Mouse (Mus musculus): ENCODE data around the gene Sun2. TPM values are rescaled to one million over a fixed set of nuclear protein-coding genes. Genes with fewer than 3 reads are reported as not detected.
A peak's percentile ranks its signal among the peaks of the same experiment; 100 is the strongest.

Gene Sun2
- total RNA-seq, 2 experiments from 2014 or later, result 27.0 to 29.4 TPM

DNA sequence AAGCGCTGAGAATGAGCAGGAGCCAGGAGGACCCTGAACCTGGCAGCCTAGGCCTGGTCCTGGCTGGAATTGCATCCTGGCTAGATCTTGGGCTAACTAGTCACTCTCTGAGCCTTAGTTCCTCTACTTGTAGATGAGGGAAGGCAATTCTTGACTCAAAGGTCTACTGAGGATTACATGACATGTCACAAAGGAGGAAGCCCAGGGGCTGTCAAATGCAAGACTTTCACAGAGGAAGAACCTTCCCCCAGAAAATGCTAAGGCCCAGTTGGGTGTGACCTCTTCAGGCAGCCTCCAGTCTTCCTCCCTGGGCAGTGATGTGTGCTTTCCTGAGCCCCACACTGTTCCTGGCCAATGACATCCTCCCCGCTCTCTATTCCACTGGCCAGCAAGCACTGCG lies 14.8 kb upstream of the Sun2 start:
- intact Hi-C loops (cut with DNase I), result loop anchor here (10.0 kb wide), 1 partner anchor 158 kb away; no protein-coding TSS in a partner anchor
- DNase-seq, result no peak

DNA sequence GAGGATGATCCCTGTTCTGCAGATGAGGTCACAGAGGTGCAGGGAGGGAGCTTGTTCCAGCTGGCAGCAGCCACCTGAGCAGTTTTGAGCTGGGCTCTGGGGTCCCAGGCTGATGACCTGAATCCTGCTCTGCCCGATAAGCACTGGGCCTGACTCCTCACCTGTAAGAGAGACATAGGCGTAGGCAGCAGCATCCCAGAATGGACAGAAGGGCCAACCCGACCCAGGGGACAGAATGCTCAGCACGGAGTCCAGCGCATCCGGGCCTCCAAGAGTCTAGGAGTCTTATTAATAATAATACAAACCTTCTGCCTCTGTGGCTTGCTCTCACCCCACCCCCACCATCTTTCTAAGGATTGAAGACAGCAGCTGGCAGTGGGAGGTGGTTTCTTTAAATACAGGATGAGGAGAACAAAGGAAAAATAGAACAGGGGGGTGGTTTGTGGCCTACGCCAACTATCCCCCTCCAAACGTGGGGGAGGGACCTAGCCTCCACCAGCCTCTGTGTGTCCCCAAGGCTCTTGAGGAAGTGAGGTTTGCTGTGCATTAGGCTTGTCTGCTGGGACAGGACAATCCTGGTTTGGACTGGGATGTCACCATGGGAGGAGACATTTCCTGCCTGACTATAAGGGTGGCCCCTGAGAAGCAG lies 13.8 kb upstream of the Sun2 start:
- DNase-seq, result no peak
- intact Hi-C loops (cut with DNase I), result loop anchor here (10.0 kb wide), 1 partner anchor 159 kb away; no protein-coding TSS in a partner anchor

DNA sequence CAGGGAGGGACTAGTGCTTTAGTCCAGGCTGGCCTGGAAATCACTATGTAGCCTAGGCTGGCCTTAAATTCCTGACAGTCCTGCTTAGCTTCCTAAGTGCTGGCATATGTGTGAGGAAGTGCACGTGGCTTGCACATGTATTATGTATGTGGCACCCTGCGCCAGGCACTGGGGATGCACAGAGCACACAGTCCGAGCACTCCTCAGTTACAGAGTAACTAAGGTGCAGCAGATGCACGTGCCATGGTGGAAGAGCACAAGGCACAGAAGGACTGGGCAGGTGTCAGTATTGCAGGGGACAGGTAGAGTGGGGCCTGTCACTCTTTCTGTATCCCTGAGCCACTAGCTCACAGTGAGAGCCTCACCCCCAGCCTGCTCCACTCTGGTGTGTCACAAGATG lies 12.8 kb upstream of the Sun2 start:
- DNase-seq, result no peak
- intact Hi-C loops (cut with DNase I), result loop anchor here (10.0 kb wide), 1 partner anchor 160 kb away; no protein-coding TSS in a partner anchor

DNA sequence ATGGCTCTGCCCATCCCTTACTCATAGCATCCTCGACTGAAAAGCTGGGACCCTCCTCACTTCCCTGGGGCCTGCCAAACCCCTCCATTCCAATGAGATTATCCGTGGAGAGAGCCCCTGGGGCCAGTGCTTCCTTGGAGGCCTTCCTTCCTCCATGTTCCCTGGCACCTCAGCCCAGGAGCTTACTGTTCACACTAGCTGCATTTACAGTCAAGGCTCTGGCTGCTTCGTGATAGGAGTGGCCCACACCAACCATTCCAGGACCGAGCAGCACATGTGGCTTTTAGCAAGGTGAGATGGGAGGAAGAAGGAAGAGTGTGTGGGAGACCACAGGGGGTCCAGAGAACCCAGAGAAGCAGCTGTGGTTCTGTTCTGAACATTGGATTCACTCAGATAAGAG lies 11.5 kb upstream of the Sun2 start:
- intact Hi-C loops (cut with DNase I), result loop anchor here (10.0 kb wide), 1 partner anchor 161 kb away; no protein-coding TSS in a partner anchor
- no peak for DNase-seq

DNA sequence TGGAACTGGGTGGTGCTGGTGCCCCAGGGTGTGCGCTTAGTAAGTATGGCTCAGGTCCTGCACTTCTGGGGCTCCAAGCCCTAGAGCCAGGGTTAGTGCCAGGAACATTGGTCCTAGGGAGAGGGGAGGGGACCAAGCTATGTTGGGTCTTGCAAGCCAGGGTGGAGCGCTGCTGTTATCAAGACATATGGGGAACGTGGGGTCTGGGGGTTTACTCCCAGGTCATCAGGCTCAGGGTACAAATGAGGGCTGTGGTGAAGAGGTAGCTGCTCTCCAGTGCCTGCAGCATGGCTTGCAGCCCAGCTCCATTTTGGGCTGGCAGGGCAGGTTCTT lies 11.1 kb upstream of the Sun2 start:
- intact Hi-C loops (cut with DNase I), result loop anchor here (10.0 kb wide), 1 partner anchor 161 kb away; no protein-coding TSS in a partner anchor

DNA sequence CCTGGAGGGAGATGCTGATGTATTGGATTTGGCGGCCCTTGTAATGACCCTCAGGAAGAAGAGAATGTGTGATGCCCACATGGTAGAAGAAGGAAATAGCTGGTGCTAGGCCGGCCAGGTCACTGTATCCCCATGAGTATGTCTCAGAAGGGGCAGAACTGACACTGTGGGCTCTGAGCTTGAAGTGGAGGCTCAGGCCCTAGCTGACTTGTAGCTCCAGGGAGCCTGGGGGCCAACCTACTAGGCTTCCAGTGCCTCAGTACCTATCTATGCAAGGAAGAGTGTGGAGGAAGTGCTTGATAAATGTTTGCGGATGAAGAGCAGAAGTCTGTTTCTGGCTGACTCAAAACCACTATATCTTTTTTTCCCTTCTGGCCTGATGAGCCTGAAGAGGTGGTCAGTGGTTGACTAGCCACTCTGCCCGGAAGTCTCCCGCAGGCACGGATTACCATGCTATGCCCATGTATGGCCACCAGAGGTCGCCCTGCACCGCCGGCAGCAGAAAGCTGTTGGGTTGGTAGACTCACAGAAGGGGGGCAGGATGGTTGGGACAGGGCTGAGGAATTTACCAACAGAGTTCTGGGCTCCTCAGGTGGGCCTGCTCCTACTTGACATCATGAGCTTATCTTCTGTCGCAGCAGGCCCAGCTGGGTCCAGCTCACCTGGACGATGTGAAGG lies 10.5 kb upstream of the Sun2 start:
- peak; percentile 72 for DNase-seq
- intact Hi-C loops (cut with DNase I), result loop anchor here (10.0 kb wide), 1 partner anchor 162 kb away; no protein-coding TSS in a partner anchor

More for the DNA sequence above, 11.1 kb upstream of the Sun2 start:
- DNase-seq, result no peak

DNA sequence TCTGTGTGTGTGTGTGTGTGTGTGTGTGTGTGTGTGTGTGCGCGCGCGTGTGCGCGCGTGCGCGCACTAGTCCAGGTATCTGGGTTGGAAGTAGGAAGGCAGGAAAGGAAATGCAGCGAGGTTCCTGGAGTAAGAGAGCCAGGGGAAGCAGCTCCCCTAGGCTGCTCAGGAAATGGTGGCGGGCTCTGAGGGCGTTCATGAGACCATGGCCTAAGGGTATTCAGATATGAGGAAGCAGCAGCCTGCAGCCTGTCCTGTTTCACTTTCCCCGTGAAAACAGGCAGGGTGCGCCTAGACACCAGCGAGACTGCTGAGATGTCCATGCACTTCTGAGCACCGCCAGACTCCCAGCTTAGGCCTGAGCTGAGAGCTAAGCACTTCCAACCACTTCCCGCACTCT lies 9.4 kb upstream of the Sun2 start:
- no peak for DNase-seq
- intact Hi-C loops (cut with DNase I), result loop anchor here (10.0 kb wide), 1 partner anchor 163 kb away; no protein-coding TSS in a partner anchor

DNA sequence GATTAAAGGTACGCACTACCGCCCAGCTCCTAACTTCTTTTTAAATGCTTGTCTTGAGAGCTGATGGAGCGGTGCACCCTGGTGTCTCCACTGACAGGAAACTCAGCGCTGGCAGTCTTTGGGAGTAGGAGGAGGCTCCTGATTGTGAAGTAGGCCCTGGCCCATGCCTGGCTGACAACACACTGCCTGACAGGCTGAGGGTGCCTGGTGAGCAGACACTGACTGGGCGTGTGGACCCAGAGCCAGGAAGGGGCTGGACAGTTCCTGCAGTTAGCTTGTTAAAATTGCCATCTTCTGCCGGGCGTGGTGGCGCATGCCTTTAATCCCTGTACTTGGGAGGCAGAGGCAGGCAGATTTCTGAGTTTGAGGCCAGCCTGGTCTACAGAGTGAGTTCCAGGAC lies 7.9 kb upstream of the Sun2 start:
- DNase-seq, result no peak
- intact Hi-C loops (cut with DNase I), result loop anchor here (10.0 kb wide), 1 partner anchor 165 kb away; no protein-coding TSS in a partner anchor

DNA sequence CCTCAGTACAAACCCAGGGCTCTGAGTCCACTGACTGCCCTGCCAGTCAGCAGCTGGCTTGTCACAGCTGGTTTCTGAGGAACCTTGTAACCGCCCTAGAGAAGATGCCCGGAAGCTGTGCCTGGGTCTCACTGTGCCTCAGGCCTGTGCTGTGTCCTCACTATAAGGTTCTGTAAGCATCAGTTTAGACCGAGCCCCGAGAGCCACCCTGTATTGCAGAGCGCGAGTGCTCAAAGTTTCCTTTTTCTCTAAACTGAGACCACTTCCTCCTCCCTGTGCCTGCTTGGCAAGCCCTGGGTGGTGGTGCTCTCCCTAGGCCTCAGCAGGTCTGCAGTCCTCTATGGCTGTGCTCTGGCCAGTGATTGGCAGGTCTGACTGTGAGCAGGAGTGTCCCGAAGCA lies 6.8 kb upstream of the Sun2 start:
- intact Hi-C loops (cut with DNase I), result no loop called here

DNA sequence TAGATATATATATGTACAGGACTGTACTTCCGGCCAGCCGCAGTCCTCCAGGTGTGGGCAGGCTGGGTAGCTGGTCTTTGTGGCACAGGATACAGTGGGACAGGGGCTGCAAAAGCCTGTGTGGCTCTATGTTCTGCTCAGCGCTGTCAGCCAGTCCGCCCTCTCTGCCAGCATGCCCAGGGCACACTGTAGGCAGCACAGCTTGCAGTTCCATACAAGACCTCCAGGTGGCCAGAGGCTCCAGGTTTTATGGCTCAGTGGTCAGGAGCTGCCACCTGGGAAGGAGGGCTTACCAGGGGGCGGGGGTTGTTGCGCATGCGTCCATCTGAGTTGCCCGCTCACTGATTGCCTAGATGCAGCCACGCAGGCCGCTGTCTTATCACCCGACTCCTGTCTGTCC lies 5.7 kb upstream of the Sun2 start:
- DNase-seq, result peak; percentile 57
- intact Hi-C loops (cut with DNase I), result no loop called here

More for the DNA sequence above, 6.8 kb upstream of the Sun2 start:
- no peak for DNase-seq

DNA sequence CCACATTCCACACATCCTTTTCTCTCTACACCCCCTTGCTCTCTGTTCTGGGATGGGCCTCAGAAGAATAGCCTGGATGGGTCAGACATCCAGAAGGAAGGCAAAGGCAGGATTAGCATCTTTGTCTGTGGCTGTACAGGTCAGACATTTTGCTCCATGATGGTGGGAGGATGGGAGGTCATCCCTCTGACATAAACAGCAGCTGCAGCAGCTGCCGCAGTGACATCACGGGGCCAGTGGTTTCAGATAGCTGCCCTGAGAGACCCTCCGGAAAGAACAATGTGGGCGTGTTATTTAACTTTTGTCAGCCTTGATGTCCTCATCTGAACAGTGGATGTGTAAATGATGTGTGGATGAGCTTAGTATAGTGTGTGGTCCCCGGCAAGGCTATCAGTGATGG lies 3.5 kb upstream of the Sun2 start:
- intact Hi-C loops (cut with DNase I), result no loop called here
- no peak for DNase-seq

DNA sequence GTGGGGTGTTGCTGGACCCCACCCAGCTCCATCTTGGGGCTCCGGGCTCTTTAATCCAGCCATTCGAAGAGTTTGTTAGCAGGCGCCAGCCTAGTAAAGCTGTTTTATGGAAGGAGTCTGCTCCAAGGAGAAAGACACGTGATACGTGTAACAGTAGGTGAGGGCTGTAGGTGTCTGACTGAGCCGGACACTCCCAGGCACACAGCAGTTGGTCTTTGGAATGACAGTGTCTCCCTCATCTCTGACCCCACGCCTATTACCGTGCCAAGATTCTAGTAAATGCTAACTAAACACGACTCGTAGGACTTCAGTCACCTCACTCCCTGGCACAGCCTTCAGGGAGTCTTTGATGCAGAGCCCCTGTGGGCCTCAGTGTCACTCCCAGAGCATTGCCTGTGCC lies 3.0 kb upstream of the Sun2 start:
- DNase-seq, result no peak
- intact Hi-C loops (cut with DNase I), result no loop called here

DNA sequence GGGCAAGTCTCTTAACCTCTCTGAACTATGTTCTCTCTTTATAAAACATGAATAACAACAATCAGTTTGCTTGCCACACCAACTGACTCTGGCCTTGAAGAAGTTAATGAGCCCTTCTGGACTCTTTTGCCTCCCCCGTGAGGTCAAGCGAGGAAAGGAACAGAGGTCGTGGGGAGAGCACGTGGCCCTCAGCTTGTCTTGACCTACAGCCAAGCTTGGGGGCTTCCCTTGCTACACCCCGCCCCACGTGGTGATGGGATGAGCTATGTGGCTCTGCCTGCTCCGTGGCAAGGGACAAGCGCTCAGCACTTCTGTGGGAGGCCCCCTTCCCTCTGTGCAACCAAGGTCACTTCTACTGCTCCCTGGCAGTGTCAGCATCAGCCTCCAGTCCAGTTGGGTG lies 2.4 kb upstream of the Sun2 start:
- no peak for DNase-seq
- intact Hi-C loops (cut with DNase I), result no loop called here

DNA sequence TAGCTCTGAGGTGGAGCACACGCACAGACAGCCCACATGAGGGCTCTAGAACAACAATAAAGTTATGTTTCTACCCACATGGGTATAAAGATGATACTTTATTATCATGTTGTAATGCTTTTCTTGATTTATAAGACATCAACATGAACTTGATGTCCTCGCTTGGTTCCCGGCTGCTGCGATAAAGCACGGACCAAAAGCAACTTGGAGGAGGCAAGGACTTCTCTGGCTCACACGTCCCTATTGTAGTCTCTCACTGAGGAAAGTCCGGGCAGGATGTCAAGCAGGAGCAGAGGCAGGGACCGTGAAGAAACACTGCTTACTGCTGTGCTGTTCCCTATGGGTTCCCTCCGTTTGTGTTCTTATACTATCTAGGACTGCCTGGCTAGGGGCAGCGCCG lies 1.7 kb upstream of the Sun2 start:
- DNase-seq, result no peak

DNA sequence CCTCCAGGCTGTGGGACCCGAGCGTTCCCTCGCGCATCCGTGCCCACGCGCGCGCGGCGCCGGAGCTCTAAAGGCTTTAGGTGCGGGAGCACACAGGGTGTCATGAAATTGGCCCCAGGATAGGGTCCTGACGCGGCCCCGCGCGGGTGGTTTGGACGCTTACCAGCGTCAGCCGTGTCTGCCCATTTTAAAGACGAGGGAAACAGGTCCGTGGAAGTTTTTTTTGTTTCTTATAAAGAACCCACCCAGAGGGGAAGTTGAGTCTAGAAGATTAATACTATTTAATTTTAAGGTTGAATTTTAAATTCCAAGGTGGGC lies 329 bp upstream of the Sun2 start:
- no peak for DNase-seq
- intact Hi-C loops (cut with DNase I), result no loop called here

More for the DNA sequence above, 1.7 kb upstream of the Sun2 start:
- intact Hi-C loops (cut with DNase I), result no loop called here

DNA sequence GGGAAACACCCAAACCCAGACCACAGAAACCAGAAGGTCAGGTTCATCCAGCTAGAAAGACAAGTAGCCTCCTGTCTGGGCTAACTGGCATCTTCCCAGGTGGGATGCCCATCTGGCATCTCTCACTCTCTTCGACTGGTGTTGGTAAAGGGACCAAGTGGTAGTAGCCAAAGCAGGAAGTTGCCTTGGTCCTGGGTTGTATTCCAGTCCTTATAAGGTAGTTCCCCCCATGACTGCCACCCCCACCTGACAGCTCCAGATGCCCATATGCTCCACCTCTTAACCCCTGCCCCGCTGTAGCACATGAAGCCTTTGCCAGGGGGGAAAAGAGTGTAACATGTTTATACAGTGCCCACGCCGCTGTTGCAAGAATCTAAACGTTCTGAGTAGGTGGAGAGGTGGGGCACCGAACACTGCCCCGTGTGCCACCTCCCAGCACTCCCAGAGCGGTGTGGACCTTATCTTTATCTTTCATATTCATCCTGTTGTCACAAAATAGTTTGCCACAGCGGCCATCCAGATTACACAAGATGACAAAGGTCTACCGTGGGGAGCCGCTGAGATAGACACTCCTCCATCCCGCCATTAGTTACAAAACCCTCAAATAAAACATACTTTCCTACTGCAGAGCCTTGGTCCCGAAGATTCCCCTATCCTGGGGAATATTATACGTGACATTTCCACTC lies 1.0 kb downstream of the Sun2 start:
- intact Hi-C loops (cut with DNase I), result no loop called here
- peak; percentile 60 for DNase-seq

DNA sequence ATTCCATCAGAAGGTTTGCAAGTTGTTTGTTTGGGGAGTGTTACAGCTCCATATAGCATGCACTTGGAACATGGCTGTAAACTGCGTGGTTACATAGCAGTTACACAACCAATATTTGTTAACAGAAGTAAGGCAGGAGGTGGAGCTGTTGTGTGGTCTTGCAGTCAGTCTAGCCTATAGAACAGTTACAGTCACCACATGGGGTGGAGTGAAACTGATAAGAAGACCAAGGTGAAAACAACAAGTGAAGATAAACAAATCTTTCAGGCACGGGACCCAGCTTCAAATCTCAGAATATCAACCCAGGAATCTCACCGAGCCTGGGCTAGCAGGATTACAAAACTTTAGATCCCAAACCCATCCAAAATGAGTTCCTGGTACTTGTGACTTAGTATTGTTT lies 1.6 kb downstream of the Sun2 start:
- intact Hi-C loops (cut with DNase I), result no loop called here
- DNase-seq, result no peak

DNA sequence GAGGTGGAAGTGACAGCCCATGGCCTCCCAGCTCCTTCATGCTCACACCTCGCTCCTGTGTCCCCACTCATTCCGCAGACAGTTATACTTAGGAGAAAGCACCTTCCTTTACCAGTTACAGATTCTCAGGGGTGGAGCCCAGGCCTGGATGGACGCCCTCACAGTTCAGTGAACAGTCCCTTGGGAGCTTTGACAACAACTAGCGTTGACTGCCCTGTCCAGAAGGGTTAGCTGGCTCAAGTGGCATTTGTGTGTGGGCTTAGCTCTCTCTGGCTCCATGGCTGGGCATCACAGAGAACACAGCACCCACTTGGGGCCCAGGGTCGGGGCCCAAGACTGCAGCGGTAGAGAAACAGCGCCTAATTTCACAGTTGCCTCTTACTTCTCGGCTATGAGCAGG lies 8.0 kb downstream of the Sun2 start:
- intact Hi-C loops (cut with DNase I), result no loop called here
- DNase-seq, result no peak

DNA sequence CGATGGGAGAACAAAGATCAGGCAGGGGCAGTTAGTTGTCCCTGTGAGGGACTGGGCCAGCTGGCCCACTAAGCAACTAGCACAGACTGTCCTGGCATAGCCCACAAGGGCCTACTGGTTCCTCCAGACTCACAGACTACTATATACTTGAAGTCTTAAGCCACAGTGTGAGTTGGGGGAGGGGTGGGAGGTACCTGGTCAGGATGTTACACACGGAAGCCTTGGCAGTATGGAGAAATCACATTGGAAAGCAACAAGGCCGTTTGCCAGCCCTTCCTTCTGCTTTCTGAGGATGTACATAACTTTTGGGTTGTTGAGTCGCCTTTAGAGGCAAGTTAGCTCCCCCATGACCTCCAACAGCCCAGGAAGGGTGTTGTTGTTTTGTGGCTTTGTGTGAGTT lies 8.7 kb downstream of the Sun2 start:
- intact Hi-C loops (cut with DNase I), result no loop called here
- no peak for DNase-seq

DNA sequence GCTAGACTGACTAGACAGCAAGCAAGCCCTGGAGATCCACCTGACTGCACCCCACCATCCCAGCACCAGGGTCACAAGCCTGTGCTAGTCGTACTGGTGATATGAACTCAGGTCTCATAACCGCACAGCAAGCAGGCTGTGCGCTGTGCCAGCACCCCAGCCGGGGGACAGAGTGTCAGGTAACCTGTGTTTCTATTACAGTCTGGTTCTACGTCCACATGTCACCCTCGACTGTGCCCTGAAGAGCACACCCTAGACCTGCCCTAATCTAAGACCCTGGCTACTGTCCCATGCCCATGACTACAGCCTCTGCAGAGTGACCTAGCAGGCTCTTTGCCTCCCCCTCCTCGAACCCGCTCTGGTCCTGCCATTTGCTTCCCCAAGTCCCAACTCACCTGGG lies 9.1 kb downstream of the Sun2 start:
- intact Hi-C loops (cut with DNase I), result no loop called here
- DNase-seq, result no peak

DNA sequence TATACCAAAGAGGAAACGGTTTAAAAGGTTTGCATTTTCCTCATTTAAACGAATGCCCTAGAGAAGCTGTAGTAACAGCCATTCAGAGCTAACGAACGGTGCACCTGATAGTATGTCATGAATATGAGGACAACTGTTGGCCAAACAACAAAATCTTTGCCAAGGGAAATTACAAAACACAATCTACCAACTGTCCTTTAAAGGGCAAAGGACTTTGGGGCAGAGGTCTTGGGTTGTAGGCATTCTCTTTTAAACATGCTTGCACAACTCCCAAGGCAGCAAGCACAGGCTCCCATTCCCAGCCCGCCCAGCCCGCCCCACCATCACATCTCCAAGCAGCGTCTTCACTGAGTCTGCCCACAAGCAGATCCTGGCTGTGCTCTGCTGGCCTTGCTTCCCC lies 10.8 kb downstream of the Sun2 start:
- intact Hi-C loops (cut with DNase I), result no loop called here
- no peak for DNase-seq
